In genomic region chr13:104569765-104570164, GRCm38 (mm10) we compare ENCODE assay signal across 16 mouse cellular contexts.
"Had no signal": no experiment of that assay in that cellular context is flagged by ENCODE, and none has a peak within 500 bp of the region (broad histone marks: within the 10 kb centered on the region; RNA-seq: fewer than 3 reads in every experiment).

No protein-coding gene starts in this region.

- H3K4me3 ChIP-seq: kidney, embryonic 15.5 days; limb, embryonic 12.5 days; limb, embryonic 15.5 days; midbrain, embryonic 10.5 days; midbrain, embryonic 13.5 days had no signal

- H3K4me1 ChIP-seq: kidney, embryonic 15.5 days; limb, embryonic 15.5 days; midbrain, embryonic 13.5 days had no signal

- H3K4me2 ChIP-seq: kidney, embryonic 15.5 days; limb, embryonic 12.5 days; limb, embryonic 15.5 days; liver, embryonic 11.5 days; midbrain, embryonic 13.5 days had no signal

- H3K27me3 ChIP-seq: kidney, embryonic 15.5 days; limb, embryonic 12.5 days; limb, embryonic 15.5 days; midbrain, embryonic 13.5 days had no signal

- H3K9me3 ChIP-seq: kidney, embryonic 15.5 days; limb, embryonic 12.5 days; limb, embryonic 15.5 days; midbrain, embryonic 10.5 days; midbrain, embryonic 13.5 days had no signal

- ATAC-seq: liver, postnatal 0 days; midbrain, embryonic 13.5 days had no signal

- DNase-seq: kidney, adult 11 months; kidney, adult 8-10 months; kidney, postnatal 10 days; kidney, postnatal 36 days; left cerebral cortex, postnatal 4 days; liver, postnatal 0 days; thymus, adult 18-20 months; thymus, postnatal 14 days; thymus, postnatal 4 days had no signal

- H3K27ac ChIP-seq: kidney, embryonic 15.5 days; limb, embryonic 12.5 days; limb, embryonic 15.5 days; liver, embryonic 14.5 days; midbrain, embryonic 10.5 days; midbrain, embryonic 13.5 days had no signal

- H3K36me3 ChIP-seq: kidney, embryonic 15.5 days; limb, embryonic 12.5 days; limb, embryonic 15.5 days; midbrain, embryonic 10.5 days; midbrain, embryonic 13.5 days had no signal

- H3K9ac ChIP-seq: kidney, embryonic 15.5 days; limb, embryonic 12.5 days; limb, embryonic 15.5 days; liver, embryonic 14.5 days; liver, postnatal 0 days; midbrain, embryonic 13.5 days had no signal
